Mouse (Mus musculus): ENCODE measurements at regions not wholly inside any gene's neighbourhood (a gene's known extent, or its start where the extent isn't known, plus 50 kb on each side); places are given as distances from the start of the nearest gene placed in this dataset.
A peak's percentile ranks its signal among the peaks of the same experiment; 100 is the strongest.

DNA sequence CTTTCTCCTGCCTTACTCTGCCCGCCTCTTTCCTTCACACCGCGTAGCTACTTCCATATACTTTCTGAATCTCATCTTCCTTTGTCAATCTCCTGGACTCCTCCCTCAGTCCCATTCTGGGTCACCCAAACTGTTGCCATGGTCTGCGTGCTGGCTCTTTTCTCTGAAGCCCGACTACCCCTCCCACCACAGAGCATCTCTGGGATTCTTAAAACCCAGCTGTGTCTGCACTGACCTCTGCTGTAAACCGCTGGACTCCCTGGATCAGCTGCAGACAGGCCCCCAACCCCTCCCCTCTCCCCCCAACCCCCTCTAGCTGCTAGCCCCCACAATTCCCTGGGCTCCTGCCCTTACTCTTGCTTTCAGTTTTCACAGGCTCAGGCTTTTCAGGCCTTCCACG is 136.4 kb downstream of the Fam43a start:
- peak; percentile 38 for DNase-seq (ENCODE audit: extremely low spot score)

DNA sequence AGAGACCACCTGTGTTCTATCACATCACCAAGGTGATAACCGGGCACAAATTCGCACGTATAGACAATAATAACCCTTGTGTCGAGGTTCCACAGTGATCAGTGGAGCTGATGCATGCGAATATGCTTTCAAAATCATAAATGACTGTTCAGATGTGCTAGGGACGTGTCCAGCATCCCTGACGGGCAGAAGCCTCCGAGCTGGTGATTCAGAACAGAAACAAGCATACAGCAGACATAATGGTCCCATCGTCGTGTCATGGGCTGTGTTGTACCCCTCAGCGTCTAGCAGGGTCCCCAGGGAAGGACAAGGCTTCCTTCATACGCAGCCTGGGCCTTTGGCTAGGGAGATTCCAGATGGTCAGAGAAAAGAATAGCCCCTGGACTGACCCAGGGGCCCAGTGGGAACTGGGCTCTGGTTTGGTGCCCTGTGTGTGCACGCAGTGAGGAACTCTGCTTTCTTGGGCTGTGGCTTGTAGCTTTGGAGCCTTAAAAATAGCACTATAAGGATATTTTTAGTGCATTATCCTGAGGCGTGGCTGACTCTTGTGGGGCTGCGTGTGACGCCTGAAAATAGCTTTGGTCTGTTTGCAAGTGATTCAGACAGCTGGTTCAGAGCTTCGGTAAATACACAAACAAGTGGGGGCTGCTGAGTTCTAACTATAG is 137.3 kb downstream of the Fam43a start:
- DNase-seq (ENCODE audit: extremely low spot score): no peak

DNA sequence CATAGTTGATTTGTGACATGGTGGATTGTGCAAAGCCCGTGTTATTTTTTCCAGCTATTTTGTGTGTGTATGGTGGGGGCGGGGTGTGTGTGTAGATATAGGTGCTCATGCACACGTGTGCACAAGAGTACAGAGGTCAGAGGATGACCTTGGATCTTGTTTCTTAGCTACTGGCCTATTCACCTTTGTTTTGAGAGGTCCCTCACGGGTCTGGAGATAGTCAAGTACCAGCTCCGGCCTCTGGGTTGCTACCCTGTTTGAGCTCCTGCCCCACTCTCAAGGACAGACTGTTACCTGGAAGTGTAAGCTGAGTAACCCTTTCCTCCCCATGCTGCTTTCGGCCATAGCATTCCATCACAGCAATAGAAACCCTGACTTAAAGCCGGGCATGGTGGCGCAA is 138.0 kb downstream of the Fam43a start:
- no peak for DNase-seq (ENCODE audit: extremely low spot score)

DNA sequence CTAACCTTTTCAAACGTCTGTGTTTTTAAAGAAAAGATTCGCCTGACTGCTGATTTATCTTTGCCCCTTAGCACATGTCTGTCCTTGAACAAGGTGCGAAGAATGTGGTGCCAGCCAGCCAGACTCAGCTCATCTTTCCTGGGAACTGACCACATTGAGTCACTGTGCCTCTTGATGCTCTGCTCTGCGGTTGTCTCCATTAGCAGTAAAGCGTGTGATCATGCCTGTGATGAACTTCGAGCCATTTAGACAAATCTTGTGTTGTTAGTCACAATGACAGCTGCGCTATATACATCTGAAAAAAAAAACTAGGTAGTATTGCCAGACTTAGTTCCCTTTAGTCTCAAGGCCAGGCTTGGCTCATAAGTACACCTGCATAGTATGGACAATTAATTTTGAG is 140.1 kb downstream of the Fam43a start:
- DNase-seq (ENCODE audit: extremely low spot score): no peak

DNA sequence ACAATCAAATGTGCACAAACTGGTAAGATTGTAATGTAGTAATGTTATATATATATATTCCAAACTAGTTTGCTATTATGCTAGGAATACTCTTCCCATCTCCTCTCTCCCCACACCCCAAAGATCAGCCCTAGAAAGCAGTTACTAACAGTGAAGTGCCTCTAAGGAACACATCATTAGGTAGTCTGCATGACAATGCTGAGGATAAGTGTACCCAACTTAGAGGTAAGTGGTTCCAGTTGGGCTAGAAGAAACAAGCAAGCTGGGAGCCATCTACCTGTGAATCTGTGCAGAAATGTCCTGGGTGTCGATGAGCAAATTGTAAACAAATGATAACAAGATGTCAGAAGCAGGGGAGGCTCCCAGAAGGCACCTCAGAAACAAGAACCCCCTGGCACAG is 141.7 kb downstream of the Fam43a start:
- DNase-seq (ENCODE audit: extremely low spot score): no peak

DNA sequence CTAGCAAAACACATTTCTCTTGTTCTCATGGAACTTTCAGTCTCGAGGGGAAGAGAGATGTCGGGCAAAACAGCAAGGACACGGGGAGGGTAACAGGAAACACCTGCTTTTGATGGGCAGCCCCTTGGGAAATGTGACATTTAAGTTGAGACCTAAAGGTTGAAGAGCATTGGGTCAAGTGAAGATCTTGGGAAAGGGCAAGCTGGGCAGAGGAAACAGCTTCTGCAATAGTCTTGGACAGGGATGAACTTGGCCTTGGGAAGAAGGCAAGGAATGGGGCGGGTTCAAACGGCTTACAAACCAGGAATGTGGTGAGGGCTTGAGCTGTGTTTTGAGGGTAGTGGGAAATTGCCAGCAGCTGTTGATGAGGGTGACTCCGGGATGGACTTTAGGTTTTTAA is 143.0 kb downstream of the Fam43a start:
- DNase-seq (ENCODE audit: extremely low spot score): no peak

DNA sequence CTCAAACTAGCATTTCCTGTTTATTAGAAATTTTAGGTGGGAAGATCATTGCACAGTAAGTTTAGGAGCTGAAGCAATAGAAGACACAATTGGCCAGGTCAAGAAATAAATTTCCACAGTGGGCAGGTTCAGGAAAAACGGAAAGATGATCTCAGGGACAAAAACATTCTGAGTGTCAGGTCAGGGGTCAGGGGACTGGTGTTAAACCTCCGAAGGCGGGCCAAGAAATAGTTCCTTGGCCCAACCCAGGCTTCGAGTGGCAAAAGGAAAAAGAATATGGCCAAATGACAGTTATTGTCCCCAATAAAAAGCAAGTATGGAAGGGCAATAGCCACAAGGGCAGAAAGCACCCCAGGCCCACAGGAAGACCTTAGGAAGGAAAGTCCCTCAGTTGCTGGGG is 144.0 kb downstream of the Fam43a start:
- no peak for DNase-seq (ENCODE audit: extremely low spot score)

DNA sequence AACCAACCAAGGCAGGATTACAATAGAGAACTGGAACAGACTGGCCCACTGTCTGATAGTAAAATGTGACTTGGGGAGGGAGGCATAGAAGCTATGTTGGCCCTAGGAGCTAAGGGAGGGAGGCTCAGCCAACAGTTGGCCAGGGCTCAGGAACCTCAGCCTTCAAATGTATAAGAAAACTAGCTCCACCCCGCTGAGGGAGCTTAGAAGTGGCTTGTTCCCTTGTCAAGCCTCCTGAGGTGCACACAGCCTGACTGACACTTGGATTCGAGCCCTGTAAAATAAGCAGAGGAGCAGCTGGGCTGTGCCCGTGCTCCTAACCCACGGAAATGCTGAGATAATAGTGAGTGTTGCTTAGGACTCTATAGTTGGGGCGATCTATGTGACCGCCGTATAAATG is 144.7 kb downstream of the Fam43a start:
- DNase-seq (ENCODE audit: extremely low spot score): no peak

DNA sequence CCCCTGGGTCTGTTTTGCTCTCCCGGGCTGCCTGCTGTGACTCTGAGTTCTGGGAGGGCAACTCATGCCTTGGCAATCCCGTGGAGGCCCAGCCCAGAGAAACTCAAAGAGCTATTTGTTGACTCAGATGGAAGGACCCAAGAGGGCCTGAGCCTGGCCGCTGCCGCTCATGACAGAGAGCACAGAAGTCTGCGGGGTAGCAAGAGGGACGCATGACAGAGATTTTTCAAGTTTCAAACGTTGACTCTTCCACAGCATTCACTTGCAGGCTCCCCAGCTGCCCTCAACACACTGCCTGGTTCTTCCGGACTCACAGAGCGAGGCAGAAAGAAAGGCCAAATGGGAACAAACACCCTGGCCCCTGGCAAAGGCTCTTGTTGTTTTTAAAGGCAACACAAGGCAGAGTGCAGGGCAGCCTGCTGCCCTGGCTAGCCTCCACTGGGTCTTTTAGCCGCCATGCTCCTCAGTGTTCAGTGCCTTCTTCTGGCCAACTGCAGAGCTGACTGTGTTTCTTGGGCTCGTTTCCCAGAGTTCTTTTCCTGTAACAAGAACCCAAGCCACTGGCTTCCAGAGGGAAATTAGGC is 146.2 kb downstream of the Fam43a start:
- DNase-seq (ENCODE audit: extremely low spot score): no peak

DNA sequence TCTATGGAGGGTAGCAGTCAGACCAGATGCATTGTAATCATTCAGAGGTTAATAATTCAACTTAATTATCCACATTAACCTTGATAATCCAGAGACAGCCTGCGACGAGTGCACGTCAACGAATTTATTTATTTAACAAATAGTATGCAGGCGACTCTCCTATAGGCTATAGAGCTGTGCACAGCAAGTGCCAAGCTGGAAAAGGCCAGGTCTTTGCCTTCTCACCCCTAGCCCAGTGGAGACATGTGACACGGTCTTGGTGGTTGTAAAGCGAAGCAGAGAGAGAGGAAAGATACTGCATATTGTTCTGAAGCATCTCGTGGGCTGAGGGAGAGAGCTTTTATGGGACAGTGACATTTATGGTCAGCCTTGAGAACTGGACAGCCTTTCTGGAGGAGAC is 146.7 kb downstream of the Fam43a start:
- DNase-seq (ENCODE audit: extremely low spot score): no peak

DNA sequence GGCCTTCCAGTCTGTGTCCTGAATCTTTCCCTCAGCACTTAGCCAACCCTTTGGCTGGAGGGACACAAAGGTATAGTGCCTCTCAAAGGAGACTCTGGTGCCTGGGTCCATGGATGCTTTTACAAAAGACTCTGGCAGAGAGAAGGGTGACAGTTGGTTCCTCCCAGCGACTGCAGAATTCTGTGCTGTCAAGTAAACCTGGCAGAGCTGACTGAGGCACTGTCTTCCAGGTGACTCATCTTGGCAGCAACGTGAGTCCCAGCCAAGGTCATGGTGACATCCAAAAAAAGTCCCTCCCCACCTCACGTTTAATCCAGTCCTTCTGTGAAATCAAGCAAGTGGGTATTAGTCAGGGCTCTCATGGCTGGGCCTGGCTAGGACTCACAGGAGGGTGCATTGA is 150.3 kb downstream of the Fam43a start:
- no peak for DNase-seq (ENCODE audit: extremely low spot score)

DNA sequence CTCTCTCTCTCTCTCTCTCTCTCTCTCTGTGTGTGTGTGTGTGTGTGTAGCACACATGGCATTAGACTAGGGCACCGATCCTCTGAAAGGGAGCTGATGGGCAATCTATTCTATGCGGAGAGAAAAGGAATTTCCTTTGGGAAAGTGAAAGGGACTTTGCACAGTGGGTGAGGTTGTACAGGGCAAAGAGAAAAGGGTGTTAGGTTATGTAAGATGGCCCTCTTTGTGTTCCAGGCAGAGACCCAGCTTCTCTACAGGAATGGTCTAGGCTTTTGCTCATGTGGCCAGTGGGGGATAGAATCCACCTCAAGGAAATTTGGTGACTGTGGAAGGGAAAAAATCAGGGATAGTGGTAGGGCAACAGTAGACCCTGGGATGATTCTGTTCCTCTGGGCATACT is 156.2 kb downstream of the Fam43a start:
- no peak for DNase-seq (ENCODE audit: extremely low spot score)

DNA sequence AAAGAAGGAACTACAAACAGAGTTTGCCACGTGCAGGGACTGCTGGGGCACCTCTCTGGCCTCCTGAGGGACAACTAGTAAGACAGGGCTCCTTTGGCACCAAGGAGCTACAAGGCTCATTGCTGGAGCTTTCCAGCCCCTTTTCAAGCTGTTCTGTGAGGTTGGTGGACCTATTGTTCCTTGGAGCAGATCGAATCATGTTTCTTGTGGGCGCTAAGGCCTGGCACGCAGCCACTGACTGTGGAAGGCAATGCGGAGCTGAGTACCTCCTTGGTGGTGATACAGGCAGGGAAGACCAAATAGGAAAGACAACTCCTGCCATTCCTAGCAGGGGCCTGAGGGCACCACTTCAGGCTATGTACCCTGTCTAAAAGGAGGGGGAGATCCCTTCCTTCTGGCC is 157.2 kb downstream of the Fam43a start:
- no peak for DNase-seq (ENCODE audit: extremely low spot score)

DNA sequence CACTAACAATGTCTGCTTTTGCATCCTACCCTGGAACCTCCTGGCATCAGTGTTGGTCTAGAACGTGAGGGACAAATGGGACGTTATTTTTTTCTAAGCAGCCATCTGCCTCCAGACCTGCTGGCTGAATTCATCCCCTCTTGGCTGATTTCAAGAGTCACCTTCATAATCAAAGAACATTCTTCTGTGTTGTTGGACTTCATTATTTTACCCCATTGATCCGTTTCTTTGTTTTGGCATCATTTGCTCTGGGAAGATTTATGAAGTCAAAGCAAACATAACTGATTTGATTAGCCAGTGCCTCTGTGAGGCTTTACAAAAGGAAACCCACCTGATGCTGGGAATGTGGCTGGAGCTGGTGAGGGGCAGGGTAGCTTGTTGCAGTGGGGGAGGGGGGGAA is 158.0 kb downstream of the Fam43a start:
- no peak for DNase-seq (ENCODE audit: extremely low spot score)

DNA sequence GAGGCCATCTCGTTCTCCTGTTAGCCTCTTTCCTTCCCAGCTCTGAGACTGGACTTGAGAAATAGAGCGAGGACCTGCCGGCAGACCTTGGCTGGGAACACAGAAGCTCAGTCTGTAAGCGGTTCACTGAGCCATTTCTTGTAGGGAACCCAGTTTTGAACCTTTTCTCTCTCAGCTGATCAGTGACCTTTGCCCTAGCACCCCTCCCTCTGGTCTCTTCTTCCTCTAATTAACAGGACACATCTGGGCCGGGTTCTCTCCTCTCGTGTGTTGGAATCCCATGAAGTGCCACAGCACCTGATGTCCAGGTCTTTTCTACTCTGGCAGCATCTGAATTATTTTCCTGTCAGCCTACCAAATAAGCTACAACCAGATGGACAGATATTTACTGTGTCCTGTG is 158.5 kb downstream of the Fam43a start:
- no peak for DNase-seq (ENCODE audit: extremely low spot score)

DNA sequence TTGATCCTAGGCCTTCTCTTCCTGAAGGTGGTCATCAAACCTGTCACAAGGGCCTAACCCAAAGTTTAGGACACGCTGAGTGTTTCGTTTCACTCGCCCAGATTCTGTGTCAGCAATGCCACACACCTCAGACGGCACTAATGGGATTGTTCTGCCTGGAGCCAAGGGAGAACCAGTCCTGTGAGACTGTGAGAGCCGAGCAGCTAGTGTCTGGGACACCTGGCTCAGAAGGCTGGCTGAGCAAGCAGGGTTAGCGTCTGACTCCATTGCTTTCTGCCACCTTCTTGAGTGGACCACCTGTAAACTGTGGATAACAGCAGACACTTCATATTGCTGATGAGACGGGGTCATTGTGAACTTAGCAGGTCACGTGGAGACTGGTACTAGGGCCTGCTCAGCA is 160.0 kb downstream of the Fam43a start:
- no peak for DNase-seq (ENCODE audit: extremely low spot score)

DNA sequence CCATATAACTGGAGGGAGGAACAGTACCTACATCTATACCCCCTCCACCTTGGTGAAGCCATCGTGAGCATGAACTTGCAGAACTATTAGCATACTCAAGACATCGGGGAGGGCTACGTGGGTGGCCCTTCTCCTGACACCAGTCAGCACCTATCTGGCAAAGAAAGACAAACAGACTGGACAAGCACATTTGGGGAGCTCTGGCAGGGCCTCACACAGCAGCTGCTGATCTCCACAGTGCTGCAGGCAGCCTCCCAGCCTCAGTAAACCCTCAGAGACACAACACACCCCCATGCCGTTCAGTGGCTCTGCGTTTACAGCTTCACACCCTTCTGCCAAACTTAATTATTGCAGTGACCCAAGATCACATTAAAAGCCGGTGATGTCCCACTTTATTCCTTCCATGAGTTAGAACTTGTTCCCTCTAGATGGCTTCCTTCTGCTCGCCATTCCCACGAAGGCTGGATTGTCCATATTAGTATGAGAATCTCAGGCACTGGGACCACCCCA is 161.7 kb downstream of the Fam43a start:
- DNase-seq (ENCODE audit: extremely low spot score): no peak

DNA sequence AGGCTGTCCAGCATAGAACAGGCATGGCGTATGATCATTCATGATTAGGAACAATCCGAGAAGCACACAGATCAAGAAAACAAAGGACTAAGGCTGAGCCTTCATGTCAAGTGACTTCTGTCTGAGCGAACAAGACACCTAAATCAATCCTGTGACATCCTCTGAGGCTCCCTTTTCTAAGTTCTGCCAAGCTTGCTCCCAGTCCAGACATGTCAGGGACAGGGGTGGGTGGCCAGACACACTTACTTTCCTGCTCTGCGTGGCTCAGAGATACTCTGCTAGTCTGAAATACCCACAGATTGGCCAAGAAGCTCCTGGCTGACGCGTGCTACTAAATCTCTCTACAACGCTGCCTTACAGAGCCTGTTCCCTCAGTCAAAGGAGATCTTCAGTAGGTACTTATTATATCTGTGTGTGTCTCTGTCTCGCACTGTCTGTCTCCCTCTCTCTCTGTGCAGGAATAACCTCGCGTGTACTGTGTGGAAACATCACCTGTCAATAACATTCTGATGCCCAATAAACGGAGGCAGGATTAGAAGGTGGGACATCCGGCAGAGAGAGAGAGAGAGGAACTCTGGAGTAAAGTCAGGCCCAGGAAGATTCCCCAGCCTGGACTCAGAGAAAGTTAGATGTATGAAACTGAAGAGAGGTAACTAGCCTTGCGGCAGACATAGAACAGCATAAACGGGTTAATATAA is 163.5 kb downstream of the Fam43a start:
- no peak for DNase-seq (ENCODE audit: extremely low spot score)

DNA sequence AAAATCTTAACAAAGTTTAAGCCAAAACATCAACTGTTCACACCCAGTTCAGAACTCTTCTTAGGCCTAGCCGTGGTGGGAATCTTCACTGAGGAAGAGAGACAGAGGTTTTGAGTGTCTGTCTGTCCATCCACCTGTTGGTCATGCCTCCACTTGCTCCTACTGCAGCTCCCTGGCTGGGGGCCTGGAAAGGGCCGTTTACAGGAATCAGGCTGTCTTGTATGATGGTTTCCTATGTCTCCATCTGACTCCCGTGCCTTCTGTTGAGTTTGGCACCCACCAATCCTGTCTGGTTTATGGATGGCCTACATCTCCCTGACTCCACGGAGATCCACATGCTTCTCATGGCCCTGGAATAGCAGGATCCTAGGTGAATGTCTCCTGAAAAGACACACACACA is 166.1 kb downstream of the Fam43a start:
- no peak for DNase-seq (ENCODE audit: extremely low spot score)

DNA sequence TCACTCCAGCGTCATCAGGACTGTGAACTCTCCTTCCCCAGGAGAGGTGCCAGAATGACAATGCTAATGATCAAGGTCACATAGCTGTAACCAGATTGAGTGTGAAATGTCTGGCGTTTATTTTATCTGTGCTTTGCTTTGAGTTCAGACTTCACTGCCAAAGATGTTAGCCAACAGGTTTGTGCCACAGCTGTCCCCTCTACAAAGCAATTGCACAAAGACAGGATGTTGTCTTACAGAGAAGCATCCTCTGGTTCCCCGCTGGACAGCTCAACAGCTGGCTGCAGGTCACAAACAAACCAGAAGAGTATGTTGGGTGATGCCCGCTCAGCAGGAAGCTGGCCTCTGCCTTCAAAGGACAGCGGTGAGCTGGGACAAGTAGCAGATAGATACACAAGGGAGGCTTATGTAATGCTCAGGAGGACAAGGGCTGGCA is 169.5 kb downstream of the Fam43a start:
- DNase-seq (ENCODE audit: extremely low spot score): peak; percentile 28

DNA sequence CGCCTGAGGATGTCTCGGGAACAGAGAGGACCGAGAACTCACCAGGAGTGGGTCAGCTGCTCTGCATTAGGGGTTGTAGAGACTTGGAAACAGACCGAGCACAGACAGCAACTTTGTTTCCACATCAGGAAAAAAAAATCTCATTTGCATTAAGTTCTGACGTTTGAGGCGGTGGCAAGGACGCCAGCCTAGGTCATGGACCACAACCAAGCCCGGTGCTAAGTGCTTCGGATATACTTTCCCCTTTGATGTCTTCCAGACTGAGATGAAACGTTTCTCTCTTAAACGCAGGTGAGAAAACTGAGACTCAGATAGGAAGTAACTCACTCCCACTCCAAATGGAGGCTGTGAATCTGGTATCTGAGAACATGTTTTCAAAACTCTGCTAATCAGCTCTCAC is 169.9 kb downstream of the Fam43a start:
- no peak for DNase-seq (ENCODE audit: extremely low spot score)

DNA sequence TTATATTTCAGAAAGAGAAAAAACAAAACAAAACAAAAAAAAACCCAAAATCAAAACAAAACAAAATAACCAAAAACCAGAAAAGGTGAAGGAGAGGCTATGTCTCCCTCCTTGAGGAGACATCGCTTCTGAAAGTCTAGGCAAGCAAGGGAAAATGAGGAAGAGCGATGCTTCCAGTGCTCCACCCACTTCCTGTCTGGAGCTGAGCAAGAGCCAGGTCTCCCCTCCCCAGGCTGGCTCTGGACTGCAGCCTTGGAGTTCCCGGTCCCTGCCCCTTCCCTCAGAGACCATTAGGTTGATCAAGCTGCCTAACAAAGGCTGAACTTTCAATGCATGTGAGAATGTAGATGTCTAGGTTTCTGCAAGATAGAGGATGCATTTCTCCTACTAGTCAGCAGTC is 173.3 kb downstream of the Fam43a start:
- no peak for DNase-seq (ENCODE audit: extremely low spot score)

DNA sequence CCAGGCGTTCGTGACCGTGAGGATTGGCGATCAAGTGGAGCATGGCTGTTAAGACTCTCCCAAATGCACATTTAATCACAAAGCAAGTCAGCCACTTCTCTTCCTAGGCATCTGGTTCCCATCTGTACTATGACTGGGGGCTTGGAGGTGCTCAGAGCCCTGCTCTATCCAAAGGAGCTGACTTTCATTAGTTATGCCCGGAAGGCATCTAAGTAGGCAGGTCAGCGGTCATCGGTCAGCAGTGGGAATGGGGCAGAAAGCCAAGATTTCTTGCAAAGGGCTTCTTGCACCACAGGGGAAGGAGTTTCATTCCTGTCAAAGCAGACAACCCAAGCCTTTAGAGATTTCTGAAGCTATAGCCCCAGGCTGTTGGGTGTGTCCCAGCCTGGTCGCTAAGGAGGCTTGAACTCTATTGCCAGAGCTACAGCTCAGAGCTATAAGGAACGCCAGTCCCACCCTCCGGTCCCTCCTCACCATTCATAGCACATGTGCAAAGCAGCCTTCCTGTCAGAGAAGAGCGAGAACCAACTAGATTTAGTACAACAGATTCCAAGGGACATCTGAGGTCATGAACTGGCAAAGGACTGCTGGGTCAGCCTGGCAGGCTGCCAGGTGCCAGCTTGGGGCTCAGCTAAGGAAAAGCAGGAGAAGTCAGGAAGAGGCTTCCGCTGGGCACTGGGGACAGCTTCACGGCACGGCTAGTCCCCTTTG is 175.6 kb downstream of the Fam43a start:
- peak; percentile 59 for DNase-seq (ENCODE audit: extremely low spot score)

Data from embryo, embryonic 9.5 days (tissue).